Mouse (Mus musculus) limb, embryonic 12.5 days (tissue): ENCODE data around the gene Lipt1. TPM values are rescaled to one million over a fixed set of nuclear protein-coding genes. Genes with fewer than 3 reads are reported as not detected.

ENCODE experiments used
- ATAC-seq: fragments of 200-750 bp; cut with Nextera tagmentation; 2 replicates; pipeline ENCODE4 v1.8.0; 2017; ENCODE audit warnings: low read depth, moderate TSS enrichment; ENCODE audit not compliant: insufficient number of reproducible peaks, insufficient read depth, low FRiP score, low TSS enrichment
- H3K27ac ChIP-seq: fragments of 300-500 bp; sonication (generic); 2 replicates; pipeline ENCODE4 v1.5.1; 2016; ENCODE audit warnings: mild to moderate bottlenecking, moderate library complexity
- H3K27me3 ChIP-seq: fragments of 300-500 bp; sonication (generic); 2 replicates; pipeline ENCODE4 v1.6.1; 2016; ENCODE audit warnings: mild to moderate bottlenecking, moderate library complexity
- H3K36me3 ChIP-seq: fragments of 300-500 bp; sonication (generic); 2 replicates; pipeline ENCODE4 v1.6.1; 2016; ENCODE audit warnings: mild to moderate bottlenecking, moderate library complexity
- H3K4me1 ChIP-seq: fragments of 300-500 bp; sonication (generic); replicated peaks from 2 replicates; pipeline ENCODE4 v1.6.1; 2016
- H3K4me2 ChIP-seq: fragments of 300-500 bp; sonication (generic); 2 replicates; pipeline ENCODE4 v1.6.1; 2016; ENCODE audit warnings: mild to moderate bottlenecking, moderate library complexity
- H3K4me3 ChIP-seq: fragments of 300-500 bp; sonication (generic); replicated peaks from 2 replicates; pipeline ENCODE4 v1.5.1; 2016; ENCODE audit warnings: mild to moderate bottlenecking
- H3K9ac ChIP-seq: fragments of 300-500 bp; sonication (generic); replicated peaks from 2 replicates; pipeline ENCODE4 v1.6.1; 2016; ENCODE audit warnings: mild to moderate bottlenecking, moderate library complexity
- H3K9me3 ChIP-seq: fragments of 300-500 bp; sonication (generic); 2 replicates; pipeline ENCODE4 v1.6.1; 2016; ENCODE audit warnings: mild to moderate bottlenecking, moderate library complexity
- WGBS: fragments of 180-500 bp; shearing (Covaris S2); methylation state at CpG from one replicate; pipeline ENCODE4 v1.1.7; 2016; 5-methylcytosine and 5-hydroxymethylcytosine counted together
- polyA plus RNA-seq: library from polyadenylated mRNA; unstranded; fragments of >200 nt; fragmentation: Nextera tagmentation; extraction: Ambion mirVana; gene quantifications from 2 replicates; pipeline ENCODE4 v1.2.1, GENCODE M21; 2016

Lipt1 gene
- 8.5 and 9.4 TPM in 2 replicates for polyA plus RNA-seq

DNA sequence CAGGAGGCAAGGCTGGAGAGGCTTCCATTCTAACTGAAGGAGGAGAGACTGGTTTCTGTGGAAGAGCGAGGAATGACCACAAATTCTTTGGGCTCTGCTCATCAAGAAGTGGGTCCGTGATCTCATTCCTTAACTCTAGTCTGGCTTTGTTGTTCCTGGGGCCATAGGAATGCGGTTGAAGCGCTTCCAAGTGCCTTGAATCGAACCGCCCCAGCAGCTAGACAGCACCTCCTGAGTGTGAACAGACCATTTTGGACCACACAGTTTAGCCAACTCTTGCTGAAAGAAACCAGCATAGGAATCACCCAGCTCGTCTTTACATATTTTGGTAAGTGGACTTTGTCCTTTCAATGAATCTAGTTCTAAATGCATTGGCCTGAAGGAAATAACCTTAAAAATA, at the start of gene Lipt1:
Gene Lipt1 (plus strand): TSS at position 35 of the 400 bp plus-strand sequence.
- WGBS = 13% methylated on average over 7 of the region's 7 CpGs
- ATAC-seq = peak; percentile 27; the same call in 1 of the 2 replicates
- H3K9ac ChIP-seq = peak within 1 kb of the TSS; percentile 55
- H3K9me3 ChIP-seq = peaks cover 13% of the 10 kb centered on the region
- H3K4me2 ChIP-seq = peak within 1 kb of the TSS; percentile 66
- peaks cover 4% of the 10 kb centered on the region; the same call in 1 of the 2 replicates for H3K4me1 ChIP-seq
- H3K27me3 ChIP-seq = peaks cover 7% of the 10 kb centered on the region; the same call in 1 of the 2 replicates
- H3K36me3 ChIP-seq = peaks cover 20% of the 10 kb centered on the region
- H3K27ac ChIP-seq = peak within 1 kb of the TSS; percentile 62
- peak within 1 kb of the TSS; percentile 50 for H3K4me3 ChIP-seq

DNA sequence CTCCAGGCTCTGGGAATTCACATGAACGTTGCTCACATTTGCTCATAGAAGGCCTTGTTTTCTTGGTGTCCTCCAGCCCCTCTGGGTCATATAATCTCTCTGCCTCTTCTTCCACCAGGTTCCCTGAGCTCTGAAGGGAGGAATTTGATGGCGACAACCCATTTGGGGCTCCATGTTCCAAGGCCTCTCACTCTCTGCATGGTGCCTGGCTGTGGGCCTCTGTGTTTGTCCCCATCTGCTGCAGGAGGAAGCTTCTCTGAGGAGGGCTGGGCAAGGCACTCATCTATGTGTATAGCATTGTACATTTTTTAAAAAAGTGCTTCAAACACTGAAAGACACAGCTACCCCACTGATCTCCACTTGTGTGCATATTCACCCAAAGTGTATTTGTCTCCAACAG, 39.9 kb upstream of the Lipt1 start:
- H3K36me3 ChIP-seq = peaks cover 3% of the 10 kb centered on the region; the same call in 1 of the 2 replicates
- WGBS = 54% methylated on average over 2 of the region's 2 CpGs
- no peak overlapping the region for H3K4me3 ChIP-seq
- ATAC-seq = no peak
- H3K9me3 ChIP-seq = no peaks in the 10 kb centered on the region
- H3K4me2 ChIP-seq = no peak overlapping the region
- no peaks in the 10 kb centered on the region for H3K27me3 ChIP-seq
- no peaks in the 10 kb centered on the region for H3K4me1 ChIP-seq
- no peak overlapping the region for H3K27ac ChIP-seq
- H3K9ac ChIP-seq = peak overlapping the region; percentile 18; the same call in 1 of the 2 replicates

DNA sequence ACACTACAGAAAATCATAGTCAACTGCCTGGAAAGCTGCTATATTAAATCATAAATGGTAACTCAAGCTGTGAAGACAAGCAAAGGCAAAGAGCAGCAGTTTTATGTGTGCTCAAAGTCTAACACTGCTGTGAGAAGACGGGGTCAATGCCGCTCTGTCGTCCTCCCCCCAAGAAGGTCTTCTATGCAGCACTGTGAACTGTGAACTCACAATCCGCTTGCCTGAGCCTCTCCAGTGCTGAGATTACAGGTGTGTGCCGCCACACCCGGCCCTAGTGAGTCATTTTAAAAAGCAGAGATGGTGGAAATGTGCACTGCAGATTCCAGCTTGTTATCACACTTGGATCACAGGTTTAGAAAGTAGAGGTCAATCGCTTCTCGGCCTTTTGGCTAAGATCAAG, 24.7 kb upstream of the Lipt1 start:
- Histone ChIP-seq H3K27me3 (no peaks in the 10 kb centered on the region), H3K36me3 (no peaks in the 10 kb centered on the region), H3K4me2 (no peak overlapping the region), H3K9me3 (no peaks in the 10 kb centered on the region), H3K4me3 (no peak overlapping the region), H3K9ac (no peak overlapping the region), H3K4me1 (no peaks in the 10 kb centered on the region), H3K27ac (no peak overlapping the region)
- WGBS = 84% methylated on average over 8 of the region's 8 CpGs
- ATAC-seq = no peak

DNA sequence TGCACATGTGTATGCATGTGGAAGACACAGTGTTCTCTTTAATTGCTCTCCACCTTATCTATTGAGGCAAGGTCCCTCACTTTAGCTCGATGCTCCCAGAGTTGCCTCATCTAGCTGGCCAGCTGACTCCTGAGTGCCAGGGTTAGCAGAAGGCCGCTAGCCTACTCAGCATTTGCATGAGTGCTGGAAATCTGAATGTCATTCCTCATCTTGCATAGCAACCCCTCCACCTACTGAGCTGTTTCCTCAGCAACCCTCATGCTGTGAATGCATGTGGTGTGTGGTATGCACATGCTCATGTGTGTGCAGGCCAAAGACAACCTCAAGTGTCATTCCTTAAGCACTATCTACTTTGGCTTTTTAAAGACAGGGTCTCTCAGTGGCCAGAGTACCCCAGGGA, 20.8 kb upstream of the Lipt1 start:
- Histone ChIP-seq H3K4me2 (no peak overlapping the region), H3K27ac (no peak overlapping the region), H3K4me3 (no peak overlapping the region), H3K9me3 (no peaks in the 10 kb centered on the region), H3K9ac (no peak overlapping the region), H3K36me3 (no peaks in the 10 kb centered on the region), H3K4me1 (no peaks in the 10 kb centered on the region), H3K27me3 (no peaks in the 10 kb centered on the region)
- ATAC-seq = no peak
- WGBS = 58% methylated on average over 2 of the region's 2 CpGs

DNA sequence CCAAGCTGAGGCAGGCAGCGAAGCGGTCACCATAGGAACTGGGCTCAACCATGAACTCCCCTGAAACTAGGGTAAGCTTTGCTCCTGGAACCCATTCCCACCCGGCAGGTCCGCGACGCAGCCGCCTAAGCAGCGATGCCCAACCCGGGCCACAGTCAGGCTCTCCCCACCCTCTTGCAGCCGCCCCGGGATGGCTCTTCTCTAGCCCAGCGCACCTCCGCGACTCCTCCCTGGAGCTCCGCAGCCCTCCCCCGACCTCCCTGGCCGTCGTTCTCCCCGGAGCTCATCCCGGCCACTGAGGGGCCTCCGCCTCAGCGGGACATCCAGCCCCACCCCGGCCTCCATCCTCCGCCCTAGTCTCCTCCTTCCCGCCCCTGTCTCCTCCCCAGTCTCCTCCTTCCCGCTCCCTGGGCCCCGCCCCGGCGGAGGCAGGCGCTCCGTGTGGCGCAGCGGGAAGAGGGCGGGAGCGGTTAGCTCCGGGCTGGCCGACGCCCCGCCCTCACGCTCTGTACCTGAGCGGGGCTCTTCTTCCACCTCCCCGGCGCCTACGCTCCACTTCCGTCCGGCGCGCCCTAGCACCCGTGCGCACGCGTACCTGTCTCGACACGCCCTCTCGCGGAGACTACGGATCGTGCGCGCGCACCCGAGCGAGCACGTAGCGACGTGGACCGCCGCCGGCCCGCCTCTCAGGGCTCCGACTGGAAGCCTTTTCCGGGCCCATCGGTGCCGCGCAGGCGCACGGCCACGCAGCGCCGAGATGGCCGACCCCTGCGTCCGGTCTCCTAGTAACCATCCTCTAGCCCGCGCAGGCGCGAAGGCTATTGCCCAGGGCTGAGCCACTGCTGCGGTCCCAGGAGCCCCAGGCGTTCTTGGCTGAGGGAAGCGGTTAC, 6.8 kb upstream of the Lipt1 start:
- Histone ChIP-seq H3K36me3 (no peaks in the 10 kb centered on the region), H3K4me3 (peak overlapping the region; percentile 65), H3K4me2 (peak overlapping the region; percentile 68), H3K27ac (peak overlapping the region; percentile 80), H3K9me3 (0 out of 2 replicates have a peak, but pooled peaks cover 3% of the 10 kb centered on the region), H3K4me1 (peaks cover 4% of the 10 kb centered on the region; the same call in 1 of the 2 replicates), H3K9ac (peak overlapping the region; percentile 65), H3K27me3 (peaks cover 7% of the 10 kb centered on the region; the same call in 1 of the 2 replicates)
- 1% methylated on average over 86 of the region's 90 CpGs for WGBS
- peak; percentile 98 for ATAC-seq

DNA sequence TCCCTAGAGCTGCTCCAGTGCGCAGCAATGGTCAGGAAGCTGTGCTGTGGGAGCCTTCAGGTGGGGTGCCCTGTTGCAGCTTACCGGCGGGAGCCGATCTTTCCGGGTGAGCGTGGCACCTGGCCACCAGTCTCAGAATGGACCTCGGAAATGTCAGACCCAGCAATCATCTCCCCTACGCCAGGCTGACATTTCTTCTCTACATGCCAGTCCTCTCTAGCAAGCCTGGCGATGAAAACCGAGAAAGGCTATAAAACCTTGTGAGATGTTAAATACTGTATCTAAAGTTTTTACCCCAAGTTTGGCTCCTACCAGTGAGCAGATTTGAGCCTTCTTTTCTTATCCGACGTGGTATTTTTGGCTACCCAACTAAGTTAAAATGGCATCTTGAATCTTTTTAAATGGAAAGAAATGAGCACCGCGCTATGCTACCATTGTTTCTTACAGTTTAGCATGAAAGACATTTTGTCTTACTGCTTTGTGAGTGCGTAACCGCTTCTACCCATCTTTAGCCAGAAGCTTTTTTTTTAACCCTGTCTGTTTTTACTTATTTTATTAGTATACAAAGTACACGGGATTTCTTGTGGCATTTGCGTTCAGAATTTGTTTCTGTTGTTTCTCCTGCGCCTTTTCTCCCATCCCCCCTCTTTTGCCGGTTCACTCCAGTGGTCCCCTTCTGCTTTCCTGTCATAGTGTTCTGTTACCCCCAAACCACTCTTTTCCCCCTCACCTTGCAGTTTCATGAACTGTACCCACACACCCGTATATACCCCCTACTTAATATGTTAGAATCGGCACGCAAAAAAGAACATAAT, 5.9 kb upstream of the Lipt1 start:
- Histone ChIP-seq H3K4me3 (peak overlapping the region; percentile 65), H3K9ac (peak overlapping the region; percentile 65), H3K27me3 (peaks cover 7% of the 10 kb centered on the region; the same call in 1 of the 2 replicates), H3K4me1 (peaks cover 4% of the 10 kb centered on the region; the same call in 1 of the 2 replicates), H3K4me2 (peak overlapping the region; percentile 68), H3K36me3 (no peaks in the 10 kb centered on the region), H3K27ac (peak overlapping the region; percentile 80), H3K9me3 (0 out of 2 replicates have a peak, but pooled peaks cover 3% of the 10 kb centered on the region)
- WGBS = 12% methylated on average over 23 of the region's 23 CpGs
- ATAC-seq = no peak

DNA sequence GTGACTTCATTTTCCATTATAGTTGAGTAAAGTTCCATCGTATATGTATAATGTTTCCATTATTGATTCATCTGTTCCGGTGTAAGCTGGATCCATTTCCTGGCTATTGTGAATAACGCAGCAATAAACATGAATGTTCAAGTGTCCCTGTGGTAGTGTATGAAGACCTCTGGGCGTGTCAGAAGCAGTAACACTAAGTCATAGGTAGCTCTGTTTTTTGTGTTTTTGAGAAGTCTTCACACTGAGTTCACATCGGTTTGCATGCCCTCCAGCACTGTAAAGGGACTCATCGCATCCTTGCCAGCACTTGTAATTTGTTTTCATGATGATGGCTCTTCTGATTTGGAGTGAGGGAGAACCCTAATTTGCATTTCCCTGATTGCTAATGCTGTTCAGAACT, 5.3 kb upstream of the Lipt1 start, which contains the start of gene Tsga10:
Gene Tsga10 (minus strand): TSS at position 144 of the 400 bp plus-strand sequence.
- Histone ChIP-seq H3K27me3 (peaks cover 7% of the 10 kb centered on the region; the same call in 1 of the 2 replicates), H3K27ac (peak within 1 kb of the TSS; percentile 80), H3K4me1 (peaks cover 4% of the 10 kb centered on the region; the same call in 1 of the 2 replicates), H3K9me3 (0 out of 2 replicates have a peak, but pooled peaks cover 3% of the 10 kb centered on the region), H3K4me2 (peak within 1 kb of the TSS; percentile 68), H3K36me3 (no peaks in the 10 kb centered on the region), H3K4me3 (peak within 1 kb of the TSS; percentile 65), H3K9ac (peak within 1 kb of the TSS; percentile 65)
- no peak for ATAC-seq
- 86% methylated on average over 6 of the region's 6 CpGs for WGBS

DNA sequence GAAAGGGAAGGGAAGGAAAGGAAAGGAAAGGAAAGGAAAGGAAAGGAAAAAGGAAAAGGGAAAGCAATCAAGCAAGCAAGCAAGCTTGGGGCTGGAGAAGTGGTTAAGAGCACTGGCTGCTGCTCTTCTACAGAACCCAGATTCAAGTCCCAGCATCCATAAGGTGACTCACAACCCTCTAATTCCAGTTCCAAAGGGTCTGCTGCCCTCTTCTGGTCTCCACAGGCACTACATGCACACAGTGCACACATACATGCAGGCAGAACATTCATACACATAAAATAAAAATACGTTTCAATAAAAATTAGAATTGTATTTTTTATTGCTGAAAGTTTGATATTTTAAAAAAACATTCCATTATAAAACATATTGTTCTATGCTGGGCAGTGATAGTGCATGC, 4.5 kb upstream of the Lipt1 start:
- H3K27ac ChIP-seq = no peak overlapping the region
- no peak overlapping the region for H3K4me3 ChIP-seq
- 0 out of 2 replicates have a peak, but pooled peaks cover 3% of the 10 kb centered on the region for H3K9me3 ChIP-seq
- peaks cover 7% of the 10 kb centered on the region; the same call in 1 of the 2 replicates for H3K27me3 ChIP-seq
- WGBS = 62% methylated on average over 1 of the region's 1 CpGs
- H3K4me1 ChIP-seq = peaks cover 8% of the 10 kb centered on the region
- no peak overlapping the region for H3K4me2 ChIP-seq
- ATAC-seq = no peak
- H3K36me3 ChIP-seq = no peaks in the 10 kb centered on the region
- H3K9ac ChIP-seq = no peak overlapping the region

DNA sequence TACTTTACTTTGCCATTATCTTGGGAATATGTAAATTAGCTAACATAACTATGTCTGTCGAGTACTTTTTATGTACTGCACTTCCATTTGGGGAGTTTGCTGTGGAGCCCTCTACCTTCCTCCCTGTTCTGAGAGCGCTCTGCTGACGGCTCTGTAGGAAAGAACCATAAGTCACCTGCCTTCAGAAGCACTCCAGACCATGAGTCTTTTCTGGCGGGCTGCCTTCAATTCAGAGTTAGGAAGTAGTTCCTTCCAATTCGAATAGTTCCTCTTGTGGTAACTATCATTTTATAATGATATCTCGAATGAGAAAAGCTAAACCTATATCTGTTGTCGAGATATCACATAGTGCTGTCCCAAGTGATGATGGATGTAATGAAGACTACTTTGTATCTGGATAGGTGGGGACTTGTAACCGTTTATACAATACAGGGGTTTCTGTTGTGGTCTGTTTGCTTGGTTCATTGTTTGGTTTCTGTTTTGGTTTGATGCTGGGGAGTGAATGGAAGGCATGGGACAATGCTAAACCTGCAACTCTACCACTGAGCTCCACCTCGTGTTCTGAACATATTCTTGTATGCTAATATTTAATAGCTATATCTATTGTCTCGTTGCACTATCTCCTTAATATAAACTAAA, 3.7 kb upstream of the Lipt1 start:
- peaks cover 7% of the 10 kb centered on the region; the same call in 1 of the 2 replicates for H3K27me3 ChIP-seq
- no peak overlapping the region for H3K9ac ChIP-seq
- no peak overlapping the region for H3K27ac ChIP-seq
- H3K4me2 ChIP-seq = no peak overlapping the region
- H3K4me3 ChIP-seq = no peak overlapping the region
- no peaks in the 10 kb centered on the region for H3K36me3 ChIP-seq
- no peak for ATAC-seq
- H3K4me1 ChIP-seq = peaks cover 8% of the 10 kb centered on the region
- 68% methylated on average over 10 of the region's 10 CpGs for WGBS
- 0 out of 2 replicates have a peak, but pooled peaks cover 3% of the 10 kb centered on the region for H3K9me3 ChIP-seq

DNA sequence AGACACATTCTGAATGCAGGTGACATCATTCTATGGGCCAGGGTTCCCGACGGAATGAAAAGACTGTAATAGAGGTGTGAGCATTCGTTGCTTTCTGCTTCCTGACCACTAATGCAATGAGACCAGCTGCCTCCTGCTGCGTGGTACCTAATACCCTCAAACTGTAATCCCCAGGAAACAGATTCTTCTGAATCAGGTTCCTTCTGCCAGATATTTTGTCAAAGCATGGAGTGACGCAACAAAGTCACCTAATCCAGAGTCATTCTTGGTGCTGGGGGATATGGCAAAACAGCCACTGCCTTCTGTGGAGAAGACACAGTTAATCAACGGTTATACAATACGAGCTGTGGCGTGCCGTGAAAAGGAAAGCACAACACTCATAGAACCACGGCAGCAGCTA, 2.9 kb upstream of the Lipt1 start:
- Histone ChIP-seq H3K27me3 (peaks cover 7% of the 10 kb centered on the region; the same call in 1 of the 2 replicates), H3K4me1 (peaks cover 8% of the 10 kb centered on the region), H3K4me3 (no peak overlapping the region), H3K9ac (no peak overlapping the region), H3K36me3 (no peaks in the 10 kb centered on the region), H3K9me3 (0 out of 2 replicates have a peak, but pooled peaks cover 3% of the 10 kb centered on the region), H3K27ac (no peak overlapping the region), H3K4me2 (no peak overlapping the region)
- no peak for ATAC-seq
- 62% methylated on average over 10 of the region's 10 CpGs for WGBS
